Mouse (Mus musculus) erythroblast, embryonic 14.5 days (primary cell): ENCODE data around the gene Olfm1.

Source experiments
- GATA1 ChIP-seq: IDR thresholded peaks from 2 replicates; pipeline ENCODE4 v1.6.1; 2012; ENCODE audit warnings: low read length, inconsistent platforms, mixed read lengths
- TAL1 ChIP-seq: IDR thresholded peaks from 3 replicates; pipeline ENCODE4 v1.6.1; 2012; ENCODE audit warnings: low read length, inconsistent platforms, mixed read lengths

DNA sequence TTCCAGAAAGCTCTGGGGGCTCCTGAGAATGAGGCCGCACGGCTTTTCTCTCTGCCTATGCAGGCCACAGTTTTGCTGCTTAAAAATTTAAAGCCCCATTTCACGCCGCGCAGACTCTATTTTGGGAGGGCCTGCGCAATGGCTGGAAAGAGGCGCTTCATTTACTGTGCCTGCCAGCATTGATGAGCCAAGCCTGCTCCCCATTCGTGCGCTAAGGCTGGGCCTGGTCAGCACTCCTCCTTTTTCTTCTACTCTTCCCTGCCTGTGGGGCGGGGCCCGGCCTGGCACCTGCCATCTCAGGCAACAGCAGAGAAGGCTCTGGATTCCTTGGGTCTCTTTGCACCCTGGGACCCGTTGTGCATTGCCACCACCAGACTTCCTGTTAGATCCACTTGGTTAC lies 16.9 kb downstream of the Olfm1 start:
- TF ChIP-seq GATA1 = no peak
- no peak for TF ChIP-seq TAL1
